Mouse (Mus musculus): ENCODE results near the gene Hsd17b2.

Gene Hsd17b2

GRCm38 (mm10) chr8:117776075-117776474 lies 74.4 kb downstream of the Hsd17b2 start:
- no peak for DNase-seq

GRCm38 (mm10) chr8:117778531-117779322 lies 77.0 kb downstream of the Hsd17b2 start:
- DNase-seq, result no peak

GRCm38 (mm10) chr8:117779344-117779743 lies 77.6 kb downstream of the Hsd17b2 start:
- DNase-seq, result no peak

GRCm38 (mm10) chr8:117781375-117782129 lies 79.8 kb downstream of the Hsd17b2 start:
- DNase-seq, result no peak

- no peak for DNase-seq
Observed at GRCm38 (mm10) chr8:117783021-117783420, 81.3 kb downstream of the Hsd17b2 start.

GRCm38 (mm10) chr8:117786428-117786827 lies 84.7 kb downstream of the Hsd17b2 start:
- no peak for DNase-seq

- no peak for DNase-seq
Observed at GRCm38 (mm10) chr8:117792616-117793144, 91.0 kb downstream of the Hsd17b2 start.

GRCm38 (mm10) chr8:117794581-117794980 lies 92.9 kb downstream of the Hsd17b2 start:
- DNase-seq, result no peak

GRCm38 (mm10) chr8:117796464-117796863 lies 94.8 kb downstream of the Hsd17b2 start:
- no peak for DNase-seq

- DNase-seq, result no peak
Observed at GRCm38 (mm10) chr8:117798066-117798465, 96.4 kb downstream of the Hsd17b2 start.

- peak; percentile 97 for DNase-seq
Observed at GRCm38 (mm10) chr8:117801443-117802298, 100.0 kb downstream of the Hsd17b2 start, which contains the start of gene Mphosph6. Mphosph6 (minus strand) TSS chr8:117801943.

- DNase-seq, result no peak
Observed at GRCm38 (mm10) chr8:117802299-117802689, 100.6 kb downstream of the Hsd17b2 start.

- peak; percentile 70 for DNase-seq
Observed at GRCm38 (mm10) chr8:117805419-117805818, 103.7 kb downstream of the Hsd17b2 start.

Measured in kidney, adult 11 months (tissue).